Mouse (Mus musculus) megakaryocyte-erythroid progenitor cell, adult 5 weeks (primary cell): ENCODE data around the gene Gm10638. TPM values are rescaled to one million over a fixed set of nuclear protein-coding genes. Genes with fewer than 3 reads are reported as not detected.

Experiments used
- polyA plus RNA-seq: library from polyadenylated mRNA; stranded (reverse); fragments of >175 nt; gene quantifications from 2 replicates; pipeline ENCODE4 v1.2.3, GENCODE M21; 2012

The Gm10638 gene
- 1.9 and 4.0 TPM in 2 replicates for polyA plus RNA-seq

DNA sequence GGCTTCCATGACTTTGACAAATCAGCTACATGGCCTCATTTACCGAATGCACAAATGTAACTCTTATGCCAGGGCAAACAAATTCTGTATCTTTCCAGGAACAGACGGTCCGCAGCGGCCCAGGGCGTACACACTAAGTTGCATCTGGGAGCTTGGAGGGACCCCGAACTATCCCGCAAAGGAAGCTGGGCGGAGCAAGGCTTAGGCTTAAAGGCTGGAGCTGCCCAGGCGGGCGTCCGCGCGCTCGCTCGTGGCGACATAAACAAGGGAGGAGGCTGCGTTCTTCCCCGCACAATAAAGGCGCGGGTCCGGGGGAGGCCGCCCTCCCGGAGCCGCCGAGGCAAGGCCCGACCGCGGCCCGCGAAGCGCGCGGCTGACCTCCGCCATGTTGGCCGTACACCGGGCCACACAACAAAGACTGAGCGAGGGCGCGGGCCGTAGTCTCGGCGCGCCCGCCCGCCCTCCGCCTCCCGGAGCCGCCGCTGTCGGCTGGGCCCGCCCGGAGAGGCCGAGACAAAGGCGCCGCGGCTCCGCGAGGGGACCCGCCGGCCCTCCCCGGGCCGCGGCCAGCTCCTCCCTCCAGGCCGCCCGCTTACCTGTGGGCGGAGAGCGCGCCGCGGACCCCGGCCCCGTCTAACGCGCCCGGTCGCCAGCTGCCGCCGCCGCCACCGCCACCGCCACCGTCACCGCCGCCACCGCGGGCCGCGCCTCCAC, at the start of gene Gm10638, which contains the start of gene Siah1a:
Gm10638 (plus strand) TSS at position 479 of the 714 bp plus-strand sequence.
Siah1a (minus strand) TSS at position 714 of the 714 bp plus-strand sequence.

Other genes starting within 250 kb of the Gm10638 start
- not detected in 2 replicates for gene Abcc12, start 165.0 kb upstream of the Gm10638 start, polyA plus RNA-seq
- 42.6 and 43.2 TPM in 2 replicates for gene Lonp2, start 121.7 kb upstream of the Gm10638 start, polyA plus RNA-seq
- 5.6 and 7.4 TPM in 2 replicates for gene Siah1a, start 235 bp downstream of the Gm10638 start, polyA plus RNA-seq
- gene N4bp1, start 139.6 kb downstream of the Gm10638 start, polyA plus RNA-seq, result 13.8 and 14.9 TPM in 2 replicates